Mouse (Mus musculus) lung, postnatal 0 days (tissue): Measurements from ENCODE around the gene AU040320. TPM values are rescaled to one million over a fixed set of nuclear protein-coding genes. Genes with fewer than 3 reads are reported as not detected.

ENCODE experiments used
- ATAC-seq: fragments of 200-750 bp; cut with Nextera tagmentation; 2 replicates; pipeline ENCODE4 v1.8.0; 2017; ENCODE audit warnings: moderate library complexity
- DNase-seq: peaks from one replicate; pipeline ENCODE4 v3.0.0-alpha.2; 2016; ENCODE audit warnings: low spot score
- H3K27ac ChIP-seq: fragments of 300-500 bp; sonication (generic); 2 replicates; pipeline ENCODE4 v1.5.1; 2014; ENCODE audit warnings: antibody characterized with exemption, mild to moderate bottlenecking, low read length, mixed read lengths
- H3K27me3 ChIP-seq: fragments of 300-500 bp; sonication (generic); replicated peaks from 2 replicates; pipeline ENCODE4 v1.6.1; 2014; ENCODE audit warnings: low read length, mixed read lengths; ENCODE audit not compliant: insufficient read depth
- H3K36me3 ChIP-seq: fragments of 300-500 bp; sonication (generic); 2 replicates; pipeline ENCODE4 v1.6.1; 2014; ENCODE audit warnings: low read length, mixed read lengths; ENCODE audit not compliant: insufficient read depth
- H3K4me1 ChIP-seq: fragments of 300-500 bp; sonication (generic); 2 replicates; pipeline ENCODE4 v1.6.1; 2014; ENCODE audit warnings: antibody characterized with exemption, low read depth, low read length, mixed read lengths; ENCODE audit not compliant: insufficient read depth
- H3K4me2 ChIP-seq: fragments of 300-500 bp; sonication (generic); replicated peaks from 2 replicates; pipeline ENCODE4 v1.6.1; 2014; ENCODE audit warnings: low read depth, mild to moderate bottlenecking, low read length, moderate library complexity, mixed read lengths
- H3K4me3 ChIP-seq: fragments of 300-500 bp; sonication (generic); 2 replicates; pipeline ENCODE4 v1.5.1; 2014; ENCODE audit warnings: low read depth, low read length
- H3K9ac ChIP-seq: fragments of 300-500 bp; sonication (generic); replicated peaks from 2 replicates; pipeline ENCODE4 v1.6.1; 2014; ENCODE audit warnings: low read depth, mild to moderate bottlenecking
- H3K9me3 ChIP-seq: fragments of 300-500 bp; sonication (generic); 2 replicates; pipeline ENCODE4 v1.6.1; 2016; ENCODE audit warnings: low read length, mixed read lengths
- CTCF ChIP-seq: IDR thresholded peaks from 2 replicates; pipeline ENCODE4 v1.5.1; 2016; ENCODE audit warnings: antibody characterized with exemption, mild to moderate bottlenecking
- EP300 ChIP-seq: IDR thresholded peaks from 2 replicates; pipeline ENCODE4 v1.6.1; 2016; ENCODE audit warnings: antibody characterized with exemption, mild to moderate bottlenecking, control low read depth
- WGBS: fragments of 180-500 bp; shearing (Covaris S2); extraction: QIAGEN DNeasy Blood & Tissue Kit; methylation state at CpG from one replicate; pipeline ENCODE4 v1.1.7; 2014; 5-methylcytosine and 5-hydroxymethylcytosine counted together
- polyA plus RNA-seq: library from polyadenylated mRNA; unstranded; fragments of >200 nt; fragmentation: Nextera tagmentation; extraction: Ambion mirVana; gene quantifications from 2 replicates; pipeline ENCODE4 v1.2.1, GENCODE M21; 2015

Gene AU040320
- polyA plus RNA-seq, 1 experiment from 2014 or later = 22.2 TPM

GRCm38 (mm10) chr4:126840996-126841560 is 87.7 kb downstream of the AU040320 start:
- H3K27me3 ChIP-seq = no peaks in the 10 kb centered on the region
- no peaks in the 10 kb centered on the region for H3K9me3 ChIP-seq
- 90% methylated on average over 15 of the region's 15 CpGs for WGBS
- H3K4me3 ChIP-seq = no peak overlapping the region
- H3K36me3 ChIP-seq = peaks cover 17% of the 10 kb centered on the region
- TF ChIP-seq CTCF (no peak), EP300 (no peak)
- DNase-seq = no peak
- no peak overlapping the region for H3K4me2 ChIP-seq
- H3K27ac ChIP-seq = no peak overlapping the region
- no peak overlapping the region for H3K9ac ChIP-seq
- no peak for ATAC-seq
- H3K4me1 ChIP-seq = no peaks in the 10 kb centered on the region

GRCm38 (mm10) chr4:126842911-126843310 is 89.6 kb downstream of the AU040320 start:
- ATAC-seq (peak; percentile 73), DNase-seq (peak; percentile 30)
- H3K4me2 ChIP-seq = no peak overlapping the region
- TF ChIP-seq CTCF (no peak), EP300 (no peak)
- H3K36me3 ChIP-seq = peaks cover 13% of the 10 kb centered on the region
- no peaks in the 10 kb centered on the region for H3K4me1 ChIP-seq
- no peak overlapping the region for H3K4me3 ChIP-seq
- H3K27me3 ChIP-seq = no peaks in the 10 kb centered on the region
- WGBS = 55% methylated on average over 3 of the region's 3 CpGs
- H3K27ac ChIP-seq = peak overlapping the region; percentile 15; the same call in 1 of the 2 replicates
- no peak overlapping the region for H3K9ac ChIP-seq
- no peaks in the 10 kb centered on the region for H3K9me3 ChIP-seq

GRCm38 (mm10) chr4:126845664-126846063 is 92.3 kb downstream of the AU040320 start:
- Histone ChIP-seq H3K27me3 (no peaks in the 10 kb centered on the region), H3K9me3 (no peaks in the 10 kb centered on the region), H3K4me3 (no peak overlapping the region), H3K36me3 (peaks cover 15% of the 10 kb centered on the region), H3K4me2 (no peak overlapping the region), H3K9ac (no peak overlapping the region), H3K27ac (no peak overlapping the region), H3K4me1 (no peaks in the 10 kb centered on the region)
- DNase-seq = no peak
- TF ChIP-seq CTCF (no peak), EP300 (no peak)
- 70% methylated on average over 4 of the region's 4 CpGs for WGBS
- no peak for ATAC-seq

- Histone ChIP-seq H3K27me3 (no peaks in the 10 kb centered on the region), H3K4me3 (no peak overlapping the region), H3K9me3 (no peaks in the 10 kb centered on the region), H3K4me1 (no peaks in the 10 kb centered on the region), H3K4me2 (no peak overlapping the region), H3K27ac (no peak overlapping the region), H3K36me3 (peaks cover 15% of the 10 kb centered on the region), H3K9ac (no peak overlapping the region)
- no peak for DNase-seq
- ATAC-seq = no peak
- WGBS = 68% methylated on average over 7 of the region's 7 CpGs
- TF ChIP-seq CTCF (no peak), EP300 (no peak)
Measured at GRCm38 (mm10) chr4:126846971-126847370, 93.6 kb downstream of the AU040320 start.

GRCm38 (mm10) chr4:126850019-126850777 is 96.9 kb downstream of the AU040320 start:
- TF ChIP-seq CTCF (no peak), EP300 (no peak)
- Histone ChIP-seq H3K4me1 (no peaks in the 10 kb centered on the region), H3K36me3 (peaks cover 15% of the 10 kb centered on the region), H3K9ac (no peak overlapping the region), H3K27me3 (no peaks in the 10 kb centered on the region), H3K9me3 (no peaks in the 10 kb centered on the region), H3K4me3 (no peak overlapping the region), H3K4me2 (no peak overlapping the region), H3K27ac (no peak overlapping the region)
- ATAC-seq = no peak
- no peak for DNase-seq
- WGBS = 77% methylated on average over 7 of the region's 7 CpGs

- H3K36me3 ChIP-seq = peaks cover 15% of the 10 kb centered on the region
- no peak for DNase-seq
- no peak for TF ChIP-seq EP300
- TF ChIP-seq CTCF = no peak
- H3K27ac ChIP-seq = no peak overlapping the region
- no peak overlapping the region for H3K9ac ChIP-seq
- H3K4me2 ChIP-seq = no peak overlapping the region
- H3K4me1 ChIP-seq = no peaks in the 10 kb centered on the region
- no peaks in the 10 kb centered on the region for H3K9me3 ChIP-seq
- H3K27me3 ChIP-seq = no peaks in the 10 kb centered on the region
- no peak for ATAC-seq
- WGBS = 58% methylated on average over 4 of the region's 4 CpGs
- no peak overlapping the region for H3K4me3 ChIP-seq
Measured at GRCm38 (mm10) chr4:126850778-126851080, 97.4 kb downstream of the AU040320 start.
